Mouse (Mus musculus): ENCODE results near the gene Med9. TPM values are rescaled to one million over a fixed set of nuclear protein-coding genes. Genes with fewer than 3 reads are reported as not detected.

Med9 gene
- polyA plus RNA-seq (2014; fragmentation: Illumina TruSeq; extraction: RNeasy Lipid Tissue Mini Kit (QIAGEN cat#74804); ENCODE audit: insufficient read depth, low read depth, low replicate concordance), result 15.4 TPM

DNA sequence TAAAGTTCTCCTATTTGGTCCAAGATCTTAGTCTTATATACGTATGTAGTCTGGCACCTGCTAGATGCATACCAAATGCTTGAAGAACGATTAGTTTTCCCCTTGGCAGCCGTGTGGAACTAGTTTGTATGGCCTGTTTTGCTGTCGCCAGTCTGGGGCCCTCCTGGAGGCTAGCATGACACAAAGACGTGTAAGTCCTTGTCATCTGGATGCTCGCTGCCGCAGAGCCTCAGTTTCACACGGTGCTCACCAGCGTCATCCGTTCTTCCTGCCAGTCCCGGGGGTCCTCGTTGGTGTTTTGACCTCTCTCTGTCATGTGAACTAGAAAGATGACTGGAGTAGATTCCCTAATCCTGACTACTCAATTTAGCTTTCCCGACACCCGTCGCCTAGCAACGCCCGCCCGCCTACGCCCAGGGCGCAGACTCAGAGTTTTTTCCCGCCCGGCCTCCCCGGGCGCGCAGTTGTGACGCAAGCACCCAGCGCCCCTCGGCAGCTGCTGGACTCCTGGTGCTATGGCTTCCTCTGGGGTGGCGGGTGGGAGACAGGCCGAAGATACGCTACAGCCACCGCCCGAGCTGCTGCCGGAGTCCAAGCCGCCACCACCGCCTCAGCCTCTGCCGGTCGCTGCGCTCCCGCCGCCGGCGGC is at the start of gene Med9:
Gene Med9, plus strand, starts transcription at position 455 of the 649 bp plus-strand sequence.

DNA sequence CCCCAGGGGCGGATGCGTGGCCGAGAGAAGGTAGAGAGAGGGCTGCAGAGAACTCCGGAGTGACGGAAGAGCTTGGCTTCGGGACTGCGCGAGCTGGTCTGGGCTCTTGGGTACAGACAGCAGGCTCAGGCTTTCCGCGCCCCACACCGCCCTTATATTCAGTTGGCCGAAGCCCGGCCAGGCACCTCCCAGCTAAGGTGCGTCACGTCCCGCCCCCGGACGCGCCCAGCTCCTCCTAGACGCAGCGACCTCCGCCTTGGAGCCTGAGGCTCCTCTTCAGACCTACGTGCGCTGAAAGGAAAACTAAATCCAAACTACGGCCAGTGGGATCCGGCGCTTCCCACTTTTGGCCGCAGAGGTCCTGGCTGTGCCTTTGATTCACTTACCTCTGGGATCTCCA is 16.8 kb downstream of the Med9 start, which contains the start of gene Rasd1:
Gene Rasd1, minus strand, starts transcription at position 127 of the 400 bp plus-strand sequence.

Other genes with a start within 250 kb of the Med9 start
- 0.27 TPM for gene Pld6, start 160.6 kb upstream of the Med9 start, polyA plus RNA-seq (2014; fragmentation: Illumina TruSeq; extraction: RNeasy Lipid Tissue Mini Kit (QIAGEN cat#74804); ENCODE audit: insufficient read depth, low read depth, low replicate concordance)
- gene Flcn, start 138.2 kb upstream of the Med9 start, polyA plus RNA-seq (2014; fragmentation: Illumina TruSeq; extraction: RNeasy Lipid Tissue Mini Kit (QIAGEN cat#74804); ENCODE audit: insufficient read depth, low read depth, low replicate concordance), result 19.0 TPM
- 12.8 TPM for gene Nt5m, start 108.8 kb upstream of the Med9 start, polyA plus RNA-seq (2014; fragmentation: Illumina TruSeq; extraction: RNeasy Lipid Tissue Mini Kit (QIAGEN cat#74804); ENCODE audit: insufficient read depth, low read depth, low replicate concordance)
- 49.2 TPM for gene Cops3, start 108.4 kb upstream of the Med9 start, polyA plus RNA-seq (2014; fragmentation: Illumina TruSeq; extraction: RNeasy Lipid Tissue Mini Kit (QIAGEN cat#74804); ENCODE audit: insufficient read depth, low read depth, low replicate concordance)
- gene Rasd1, start 16.7 kb downstream of the Med9 start, polyA plus RNA-seq (2014; fragmentation: Illumina TruSeq; extraction: RNeasy Lipid Tissue Mini Kit (QIAGEN cat#74804); ENCODE audit: insufficient read depth, low read depth, low replicate concordance), result 5.3 TPM
- 5.9 TPM for gene Pemt, start 98.3 kb downstream of the Med9 start, polyA plus RNA-seq (2014; fragmentation: Illumina TruSeq; extraction: RNeasy Lipid Tissue Mini Kit (QIAGEN cat#74804); ENCODE audit: insufficient read depth, low read depth, low replicate concordance)
- gene Rai1, start 156.8 kb downstream of the Med9 start, polyA plus RNA-seq (2014; fragmentation: Illumina TruSeq; extraction: RNeasy Lipid Tissue Mini Kit (QIAGEN cat#74804); ENCODE audit: insufficient read depth, low read depth, low replicate concordance), result 9.7 TPM

Data from lung, adult 10 weeks (tissue).